Mouse (Mus musculus) kidney, postnatal 36 days (tissue): ENCODE results near the gene Rpl3.

Source experiments
- DNase-seq, 2 experiments: peaks; one replicate each; pipeline ENCODE4 v3.0.0; 2021 to 2022; ENCODE audit warnings: mixed read lengths in 2 of 2

The Rpl3 gene

DNA sequence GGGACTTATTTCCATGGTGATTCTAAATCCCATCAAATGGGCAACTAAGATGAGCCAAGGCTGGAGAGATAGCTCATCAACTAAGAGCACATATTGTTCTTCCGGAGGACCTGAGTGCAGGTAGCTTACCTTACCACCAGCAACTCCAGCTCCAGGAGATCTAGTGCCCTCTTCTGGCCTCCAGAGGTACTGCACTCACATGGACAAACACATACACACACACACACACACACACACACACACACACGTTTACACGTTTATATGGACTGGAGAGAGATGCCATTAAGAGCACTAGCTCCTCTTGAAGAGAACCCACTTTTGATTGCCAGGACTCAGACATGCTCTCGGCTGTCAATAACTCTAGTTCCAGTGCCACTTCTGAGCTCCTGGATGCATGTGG, 60.5 kb downstream of the Rpl3 start:
- DNase-seq = no peak

DNA sequence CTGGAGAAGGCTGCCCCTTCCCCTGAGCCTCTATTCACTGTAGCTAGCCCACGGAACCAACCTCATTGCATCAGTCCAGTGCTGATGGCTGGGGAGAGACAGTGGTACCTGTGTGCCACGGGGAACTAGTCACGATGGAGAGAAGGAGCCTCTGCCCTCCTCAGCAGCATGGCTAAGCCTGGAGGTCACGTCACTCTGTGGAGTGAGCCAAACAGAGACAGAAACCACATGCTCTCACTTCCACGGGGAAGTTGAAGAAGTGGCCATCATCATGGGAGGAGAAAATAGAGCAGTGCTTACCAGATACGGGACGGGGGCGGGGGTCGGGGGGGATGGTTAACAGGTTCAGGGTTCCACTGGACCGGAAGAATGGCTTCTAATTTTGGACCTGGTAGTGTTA, 61.3 kb downstream of the Rpl3 start:
- no peak for DNase-seq

DNA sequence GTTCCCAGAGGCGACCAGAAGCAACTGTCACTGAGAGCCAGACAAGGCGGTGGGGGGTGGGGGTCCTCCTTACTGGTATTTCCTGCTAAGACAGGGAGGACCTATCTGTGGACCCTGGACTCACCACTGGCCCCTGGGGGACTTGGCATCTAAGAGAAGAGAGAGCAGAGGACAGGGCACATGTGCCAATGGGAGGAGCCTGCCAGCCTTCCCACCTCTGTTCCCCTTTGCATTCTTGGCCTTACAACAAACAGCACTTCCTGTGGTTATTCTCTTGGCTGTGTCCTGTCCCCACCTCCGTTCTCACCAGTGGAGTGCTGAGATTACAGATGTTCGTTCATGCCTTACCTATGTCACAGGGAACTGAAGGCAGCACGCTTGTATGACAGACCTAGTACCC, 62.8 kb downstream of the Rpl3 start:
- peak in 1 of 2 experiments; percentile 38 for DNase-seq
